Mouse (Mus musculus): Measurements from ENCODE around the gene Wasf3.

DNA sequence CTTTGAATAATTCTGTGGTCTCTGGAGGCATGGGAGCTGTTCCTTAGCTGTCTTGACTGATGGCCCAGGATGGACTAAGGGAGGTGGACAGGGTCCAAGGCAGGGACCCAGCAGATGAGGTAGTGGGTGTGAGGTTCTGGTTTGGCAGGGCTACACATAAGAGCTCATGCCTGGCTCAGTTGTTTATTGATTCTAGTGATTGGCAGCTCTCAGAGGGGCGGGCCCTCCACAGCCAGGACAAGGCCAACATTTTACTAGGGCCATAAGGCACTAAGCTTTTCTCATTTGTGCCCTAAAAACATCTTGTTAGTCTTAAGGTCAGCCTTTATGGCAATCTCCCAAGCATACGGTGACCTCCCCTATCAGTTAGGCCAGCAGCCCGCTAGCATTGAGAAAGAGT, 47.0 kb downstream of the Wasf3 start:
- no peak for TF ChIP-seq POLR2A (IDR thresholded peaks at IDR 0.05; ENCODE audit: insufficient read depth, low read depth, low read length)
- TF ChIP-seq CTCF (IDR thresholded peaks at IDR 0.05), result no peak

Measured in heart, adult 2 months (tissue).